Mouse (Mus musculus): ENCODE results near the gene Cyb5r3. TPM values are rescaled to one million over a fixed set of nuclear protein-coding genes. Genes with fewer than 3 reads are reported as not detected.
"Not testable (repeated sequence)": the region's sequence is repeated elsewhere in the genome, so short reads cannot be mapped to it uniquely, and the experiment has no call there.

The Cyb5r3 gene
- polyA plus RNA-seq, 1 experiment from 2014 or later, result 143 TPM

- peaks cover 56% of the 10 kb centered on the region for H3K4me1 ChIP-seq (replicated peaks)
- peak overlapping the region; percentile 73 for H3K4me2 ChIP-seq
- H3K36me3 ChIP-seq (replicated peaks), result peaks cover 34% of the 10 kb centered on the region
- peak overlapping the region; percentile 97 for H3K27ac ChIP-seq (replicated peaks)
- H3K27me3 ChIP-seq, result no peaks in the 10 kb centered on the region
- peak overlapping the region; percentile 72 for H3K4me3 ChIP-seq (replicated peaks)
- H3K9ac ChIP-seq, result peak overlapping the region; percentile 96
- no peak for ATAC-seq (ENCODE audit: insufficient read depth)
- 2% methylated on average over 21 of the region's 21 CpGs for WGBS (ENCODE audit: insufficient replicate concordance)
- H3K9me3 ChIP-seq (replicated peaks), result no peaks in the 10 kb centered on the region
Measured at GRCm38 (mm10) chr15:83148395-83148794, 24.0 kb downstream of the Cyb5r3 start.

GRCm38 (mm10) chr15:83145541-83145940 is 26.9 kb downstream of the Cyb5r3 start:
- Histone ChIP-seq H3K9ac (no peak overlapping the region), H3K4me2 (no peak overlapping the region), H3K9me3 (replicated peaks) (no peaks in the 10 kb centered on the region), H3K4me1 (replicated peaks) (peaks cover 61% of the 10 kb centered on the region), H3K36me3 (replicated peaks) (peaks cover 26% of the 10 kb centered on the region), H3K27ac (replicated peaks) (no peak overlapping the region), H3K4me3 (replicated peaks) (no peak overlapping the region), H3K27me3 (no peaks in the 10 kb centered on the region)
- 72% methylated on average over 6 of the region's 6 CpGs for WGBS (ENCODE audit: insufficient replicate concordance)
- ATAC-seq (ENCODE audit: insufficient read depth), result no peak

GRCm38 (mm10) chr15:83142861-83143260 is 29.5 kb downstream of the Cyb5r3 start:
- H3K9me3 ChIP-seq (replicated peaks), result no peaks in the 10 kb centered on the region
- peaks cover 39% of the 10 kb centered on the region for H3K36me3 ChIP-seq (replicated peaks)
- peaks cover 52% of the 10 kb centered on the region for H3K4me1 ChIP-seq (replicated peaks)
- ATAC-seq (ENCODE audit: insufficient read depth), result no peak
- no peak overlapping the region for H3K4me2 ChIP-seq
- no peak overlapping the region for H3K9ac ChIP-seq
- WGBS (ENCODE audit: insufficient replicate concordance), result 74% methylated on average over 5 of the region's 5 CpGs
- no peak overlapping the region for H3K4me3 ChIP-seq (replicated peaks)
- H3K27me3 ChIP-seq, result no peaks in the 10 kb centered on the region
- H3K27ac ChIP-seq (replicated peaks), result no peak overlapping the region

GRCm38 (mm10) chr15:83135654-83136053 is 36.7 kb downstream of the Cyb5r3 start:
- no peak for ATAC-seq (ENCODE audit: insufficient read depth)
- peaks cover 4% of the 10 kb centered on the region for H3K4me1 ChIP-seq (replicated peaks)
- H3K4me3 ChIP-seq (replicated peaks), result no peak overlapping the region
- H3K9ac ChIP-seq, result no peak overlapping the region
- H3K9me3 ChIP-seq (replicated peaks), result no peaks in the 10 kb centered on the region
- H3K27me3 ChIP-seq, result no peaks in the 10 kb centered on the region
- no peak overlapping the region for H3K4me2 ChIP-seq
- no peak overlapping the region for H3K27ac ChIP-seq (replicated peaks)
- 45% methylated on average over 2 of the region's 2 CpGs for WGBS (ENCODE audit: insufficient replicate concordance)
- H3K36me3 ChIP-seq (replicated peaks), result peaks cover 85% of the 10 kb centered on the region

GRCm38 (mm10) chr15:83134671-83135070 is 37.7 kb downstream of the Cyb5r3 start:
- peaks cover 95% of the 10 kb centered on the region for H3K36me3 ChIP-seq (replicated peaks)
- no peaks in the 10 kb centered on the region for H3K4me1 ChIP-seq (replicated peaks)
- WGBS (ENCODE audit: insufficient replicate concordance), result 84% methylated on average over 6 of the region's 6 CpGs
- no peaks in the 10 kb centered on the region for H3K9me3 ChIP-seq (replicated peaks)
- H3K27ac ChIP-seq (replicated peaks), result no peak overlapping the region
- H3K27me3 ChIP-seq, result no peaks in the 10 kb centered on the region
- H3K4me2 ChIP-seq, result no peak overlapping the region
- no peak overlapping the region for H3K9ac ChIP-seq
- ATAC-seq (ENCODE audit: insufficient read depth), result no peak
- no peak overlapping the region for H3K4me3 ChIP-seq (replicated peaks)

GRCm38 (mm10) chr15:83129530-83130231 is 42.7 kb downstream of the Cyb5r3 start:
- no peak overlapping the region for H3K27ac ChIP-seq (replicated peaks)
- H3K27me3 ChIP-seq, result no peaks in the 10 kb centered on the region
- no peak overlapping the region for H3K4me3 ChIP-seq (replicated peaks)
- ATAC-seq (ENCODE audit: insufficient read depth), result no peak
- no peak overlapping the region for H3K9ac ChIP-seq
- no peaks in the 10 kb centered on the region for H3K9me3 ChIP-seq (replicated peaks)
- WGBS (ENCODE audit: insufficient replicate concordance), result 83% methylated on average over 7 of the region's 7 CpGs
- H3K36me3 ChIP-seq (replicated peaks), result peaks cover 96% of the 10 kb centered on the region
- no peak overlapping the region for H3K4me2 ChIP-seq
- no peaks in the 10 kb centered on the region for H3K4me1 ChIP-seq (replicated peaks)

- peaks cover 69% of the 10 kb centered on the region for H3K36me3 ChIP-seq (replicated peaks)
- not testable (repeated sequence) for H3K9ac ChIP-seq; H3K27ac ChIP-seq (replicated peaks); H3K4me3 ChIP-seq (replicated peaks); ATAC-seq (ENCODE audit: insufficient read depth); H3K4me1 ChIP-seq (replicated peaks); H3K9me3 ChIP-seq (replicated peaks); H3K4me2 ChIP-seq; H3K27me3 ChIP-seq
- 86% methylated on average over 3 of the region's 3 CpGs for WGBS (ENCODE audit: insufficient replicate concordance)
Measured at GRCm38 (mm10) chr15:83127037-83127436, 45.4 kb downstream of the Cyb5r3 start.

- H3K4me1 ChIP-seq (replicated peaks), result peaks cover 9% of the 10 kb centered on the region
- no peak overlapping the region for H3K9ac ChIP-seq
- H3K9me3 ChIP-seq (replicated peaks), result no peaks in the 10 kb centered on the region
- no peak overlapping the region for H3K4me3 ChIP-seq (replicated peaks)
- no peak overlapping the region for H3K4me2 ChIP-seq
- H3K36me3 ChIP-seq (replicated peaks), result peaks cover 65% of the 10 kb centered on the region
- H3K27ac ChIP-seq (replicated peaks), result no peak overlapping the region
- WGBS (ENCODE audit: insufficient replicate concordance), result 87% methylated on average over 9 of the region's 9 CpGs
- H3K27me3 ChIP-seq, result no peaks in the 10 kb centered on the region
- ATAC-seq (ENCODE audit: insufficient read depth), result no peak
Measured at GRCm38 (mm10) chr15:83126582-83126981, 45.8 kb downstream of the Cyb5r3 start.

- Histone ChIP-seq H3K4me2 (no peak overlapping the region), H3K4me1 (replicated peaks) (peaks cover 18% of the 10 kb centered on the region), H3K27me3 (no peaks in the 10 kb centered on the region), H3K9me3 (replicated peaks) (no peaks in the 10 kb centered on the region), H3K4me3 (replicated peaks) (no peak overlapping the region), H3K27ac (replicated peaks) (no peak overlapping the region), H3K9ac (no peak overlapping the region), H3K36me3 (replicated peaks) (peaks cover 52% of the 10 kb centered on the region)
- WGBS (ENCODE audit: insufficient replicate concordance), result 67% methylated on average over 5 of the region's 5 CpGs
- ATAC-seq (ENCODE audit: insufficient read depth), result no peak
Measured at GRCm38 (mm10) chr15:83124625-83125024, 47.8 kb downstream of the Cyb5r3 start.

- Histone ChIP-seq H3K36me3 (replicated peaks) (peaks cover 51% of the 10 kb centered on the region), H3K9me3 (replicated peaks) (no peaks in the 10 kb centered on the region), H3K4me2 (peak within 1 kb of the TSS; percentile 89), H3K4me3 (replicated peaks) (peak within 1 kb of the TSS; percentile 93), H3K9ac (peak within 1 kb of the TSS; percentile 75), H3K4me1 (replicated peaks) (peaks cover 18% of the 10 kb centered on the region), H3K27me3 (no peaks in the 10 kb centered on the region), H3K27ac (replicated peaks) (peak within 1 kb of the TSS; percentile 74)
- ATAC-seq (ENCODE audit: insufficient read depth), result peak; percentile 88
- 3% methylated on average over 32 of the region's 32 CpGs for WGBS (ENCODE audit: insufficient replicate concordance)
Measured at GRCm38 (mm10) chr15:83122566-83123145, 49.7 kb downstream of the Cyb5r3 start, which contains the start of gene Rrp7a. TSS of gene Rrp7a (minus strand) at chr15:83122801.

- H3K4me3 ChIP-seq (replicated peaks), result peak overlapping the region; percentile 93
- H3K4me1 ChIP-seq (replicated peaks), result peaks cover 18% of the 10 kb centered on the region
- H3K9ac ChIP-seq, result peak overlapping the region; percentile 75
- WGBS (ENCODE audit: insufficient replicate concordance), result 3% methylated on average over 42 of the region's 43 CpGs
- no peaks in the 10 kb centered on the region for H3K9me3 ChIP-seq (replicated peaks)
- H3K27ac ChIP-seq (replicated peaks), result peak overlapping the region; percentile 74
- peaks cover 51% of the 10 kb centered on the region for H3K36me3 ChIP-seq (replicated peaks)
- ATAC-seq (ENCODE audit: insufficient read depth), result peak; percentile 47
- peak overlapping the region; percentile 89 for H3K4me2 ChIP-seq
- H3K27me3 ChIP-seq, result no peaks in the 10 kb centered on the region
Measured at GRCm38 (mm10) chr15:83121709-83122565, 50.5 kb downstream of the Cyb5r3 start.
